9 mouse cellular contexts compared by ENCODE assay signal in the genomic region with DNA sequence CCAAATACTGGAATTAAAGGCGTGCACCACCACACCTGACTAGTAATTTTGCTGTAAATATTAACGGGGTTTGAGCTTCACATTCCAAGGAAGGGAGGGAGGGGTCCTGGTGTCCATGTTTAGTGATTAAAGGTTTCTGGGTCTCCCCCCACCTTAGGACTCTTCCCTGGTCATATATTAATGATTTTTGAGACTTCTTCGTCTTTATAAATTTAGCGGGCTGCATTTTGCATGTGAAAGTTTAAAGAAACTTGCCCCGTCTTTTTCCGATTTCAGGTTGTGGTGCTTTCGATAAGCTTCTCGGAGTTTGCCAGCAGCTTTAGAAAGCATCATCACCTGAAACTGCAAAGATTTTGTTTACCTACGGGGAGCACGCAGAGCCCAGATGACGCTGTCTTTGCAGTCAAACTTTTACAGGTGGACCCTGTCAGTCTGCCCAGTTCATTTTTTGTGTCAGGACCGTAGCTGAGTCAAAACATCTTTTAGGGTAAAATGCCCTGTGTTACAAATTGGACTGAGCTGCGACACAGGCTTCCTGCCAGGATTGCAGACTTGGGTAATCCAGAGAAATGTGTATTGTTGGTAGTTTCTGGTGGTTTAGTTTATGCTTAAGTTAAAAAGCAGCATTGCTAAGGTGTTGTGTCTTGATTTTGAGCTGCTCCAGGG. TPM values are rescaled to one million over a fixed set of nuclear protein-coding genes. Genes with fewer than 3 reads are reported as not detected.
DNase-seq lines count a peak whose midpoint lies in the region; ATAC-seq lines count a peak whose summit lies in the region.
"Had no signal": no experiment of that assay in that cellular context is flagged by ENCODE, and none has a peak within 500 bp of the region (broad histone marks: within the 10 kb centered on the region; RNA-seq: fewer than 3 reads in every experiment).

No protein-coding gene starts in this region.

- peaks cover 43% of the 10 kb centered on the region for H3K4me1 ChIP-seq in heart, embryonic 16.5 days (ENCODE audit: control insufficient read depth, insufficient read depth, low read length)
- H3K4me1 ChIP-seq in hindbrain, embryonic 10.5 days (replicated peaks), result peaks cover 57% of the 10 kb centered on the region
- H3K4me1 ChIP-seq in limb, embryonic 15.5 days, result peaks cover 23% of the 10 kb centered on the region

- H3K4me3 ChIP-seq in heart, embryonic 16.5 days (ENCODE audit: low read length), result peak overlapping the region; percentile 47
- H3K4me3 ChIP-seq in hindbrain, embryonic 10.5 days, result peak overlapping the region; percentile 53
- peak overlapping the region; percentile 49 for H3K4me3 ChIP-seq in limb, embryonic 15.5 days

- H3K27ac ChIP-seq in heart, embryonic 16.5 days (ENCODE audit: low read length), result peak overlapping the region; percentile 53
- H3K27ac ChIP-seq in hindbrain, embryonic 10.5 days, result no peak overlapping the region
- H3K27ac ChIP-seq in limb, embryonic 15.5 days, result 0 out of 2 replicates have a peak overlapping the region, but pooled peaks have one; percentile 5
- H3K27ac ChIP-seq: macrophage had no signal

- WGBS in heart, embryonic 16.5 days, result 69% methylated on average over 13 of the region's 13 CpGs
- WGBS in hindbrain, embryonic 10.5 days, result 93% methylated on average over 13 of the region's 13 CpGs
- 60% methylated on average over 13 of the region's 13 CpGs for WGBS in limb, embryonic 15.5 days

- H3K9ac ChIP-seq in heart, embryonic 16.5 days (ENCODE audit: low read length), result peak overlapping the region; percentile 60
- H3K9ac ChIP-seq in limb, embryonic 15.5 days, result no peak overlapping the region

- ATAC-seq in heart, embryonic 16.5 days (replicated peaks; ENCODE audit: extremely low read depth, insufficient read depth, low FRiP score), result no peak
- no peak for ATAC-seq in limb, embryonic 15.5 days (ENCODE audit: insufficient number of reproducible peaks, low FRiP score, low TSS enrichment, low read depth)

- peak overlapping the region; percentile 89 for H3K4me2 ChIP-seq in heart, embryonic 16.5 days (ENCODE audit: low read depth, low read length)
- peak overlapping the region; percentile 45 for H3K4me2 ChIP-seq in limb, embryonic 15.5 days

- no peaks in the 10 kb centered on the region for H3K9me3 ChIP-seq in heart, embryonic 16.5 days (replicated peaks; ENCODE audit: control insufficient read depth, low read length)
- no peaks in the 10 kb centered on the region for H3K9me3 ChIP-seq in hindbrain, embryonic 10.5 days
- H3K9me3 ChIP-seq in limb, embryonic 15.5 days, result no peaks in the 10 kb centered on the region

- DNase-seq in heart, adult 11 months, result no peak
- DNase-seq in adrenal gland, postnatal 25 days, result peak; percentile 46
- no peak for DNase-seq in hindbrain, embryonic 10.5 days (ENCODE audit: low spot score)
- DNase-seq in urinary bladder, adult 18-20 months (ENCODE audit: low spot score in 2 of 2), result no peak
- no peak for DNase-seq in MN1 (ENCODE audit: low spot score)
- DNase-seq in ovary, postnatal 36 days (ENCODE audit: low spot score), result no peak

- peaks cover 30% of the 10 kb centered on the region for H3K36me3 ChIP-seq in heart, embryonic 16.5 days (ENCODE audit: control insufficient read depth, insufficient read depth)
- H3K36me3 ChIP-seq in hindbrain, embryonic 10.5 days, result peaks cover 71% of the 10 kb centered on the region
- peaks cover 25% of the 10 kb centered on the region for H3K36me3 ChIP-seq in limb, embryonic 15.5 days

- H3K27me3 ChIP-seq in heart, embryonic 16.5 days (ENCODE audit: control insufficient read depth, insufficient read depth, low read length), result no peaks in the 10 kb centered on the region
- no peaks in the 10 kb centered on the region for H3K27me3 ChIP-seq in hindbrain, embryonic 10.5 days (ENCODE audit: insufficient read depth, poor library complexity, severe bottlenecking)
- H3K27me3 ChIP-seq in limb, embryonic 15.5 days, result no peaks in the 10 kb centered on the region

RNA-seq across cellular contexts. Expression of a gene that starts 5.3 kb away (rescaled TPM):
- 49.6 and 56.9 TPM in 2 replicates for polyA plus RNA-seq in heart, embryonic 16.5 days (2015; fragmentation: Nextera tagmentation; extraction: Ambion mirVana)
- total RNA-seq in adrenal gland, postnatal 25 days (2021), result 69.6 and 85.8 TPM in 2 replicates
- polyA plus RNA-seq in hindbrain, embryonic 10.5 days (2016; fragmentation: Nextera tagmentation; extraction: Ambion mirVana), result 34.9 and 43.8 TPM in 2 replicates
- 48.8 and 75.6 TPM in 2 replicates for polyA plus RNA-seq in limb, embryonic 15.5 days (2015; fragmentation: Nextera tagmentation; extraction: Ambion mirVana)
